Mouse (Mus musculus): ENCODE data around the gene Specc1.

DNA sequence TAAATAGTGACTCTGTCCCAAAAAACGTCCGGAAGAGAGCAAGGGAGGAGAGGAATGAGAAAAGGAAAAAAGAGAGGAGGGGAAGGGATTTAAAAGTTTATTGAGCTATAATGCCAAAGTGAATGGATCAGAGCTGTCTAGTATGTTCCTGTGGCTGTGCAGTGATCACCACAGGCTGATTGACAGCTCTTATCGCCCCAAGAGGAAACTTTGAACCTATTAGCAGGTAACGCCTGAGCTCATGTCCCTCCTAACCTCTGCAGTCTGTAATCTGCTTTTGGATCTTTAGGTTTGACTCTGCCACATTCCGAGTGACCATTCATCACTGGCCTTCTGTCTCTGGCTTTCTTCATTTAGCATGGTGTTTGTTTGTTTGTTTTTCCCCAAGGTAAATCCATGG is 164.8 kb downstream of the Specc1 start:
- no peak for TF ChIP-seq POLR2A (IDR thresholded peaks at IDR 0.05; ENCODE audit: borderline replicate concordance, insufficient read depth, low read length)
- TF ChIP-seq CTCF (IDR thresholded peaks at IDR 0.05; ENCODE audit: borderline replicate concordance, insufficient read depth, low read depth, low read length): no peak
